Mouse (Mus musculus): ENCODE measurements around the gene Itga11.
"Not testable (repeated sequence)": the region's sequence is repeated elsewhere in the genome, so short reads cannot be mapped to it uniquely, and the experiment has no call there.

The Itga11 gene

GRCm38 (mm10) chr9:62677641-62678549, at the start of gene Itga11:
TSS of gene Itga11 (plus strand) at chr9:62677826.
- DNase-seq (ENCODE audit: low spot score in 2 of 2), result no peak

DNA sequence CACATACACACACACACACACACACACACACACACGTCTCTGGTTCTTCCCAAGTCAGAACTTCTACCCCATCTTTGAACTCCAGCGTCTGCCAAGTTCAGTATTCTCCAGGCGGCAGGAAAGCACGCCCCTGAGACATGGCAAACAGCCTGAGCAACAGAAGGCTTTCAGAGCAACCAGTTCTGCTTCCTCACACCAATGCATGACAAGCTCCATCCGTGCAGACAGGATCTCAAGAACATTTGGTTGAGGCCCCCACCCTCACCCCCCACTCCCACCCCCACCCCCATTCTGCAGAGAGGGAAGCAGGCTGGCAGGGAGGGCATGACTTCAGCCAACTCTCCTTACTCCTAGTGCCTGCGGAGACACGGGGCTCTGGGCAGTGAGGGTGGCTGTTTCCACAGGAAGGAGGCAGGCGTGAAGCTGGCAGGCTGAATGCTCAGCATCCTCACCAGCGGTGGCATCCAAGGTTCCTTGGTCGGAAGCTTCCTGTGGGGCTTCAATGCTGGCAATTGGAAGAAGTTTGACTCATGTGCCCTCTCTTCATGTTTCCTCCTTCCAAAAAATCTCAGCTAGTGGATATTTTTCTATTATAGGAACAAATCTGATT, 46.9 kb upstream of the Itga11 start:
- DNase-seq (ENCODE audit: low spot score in 2 of 2), result no peak

DNA sequence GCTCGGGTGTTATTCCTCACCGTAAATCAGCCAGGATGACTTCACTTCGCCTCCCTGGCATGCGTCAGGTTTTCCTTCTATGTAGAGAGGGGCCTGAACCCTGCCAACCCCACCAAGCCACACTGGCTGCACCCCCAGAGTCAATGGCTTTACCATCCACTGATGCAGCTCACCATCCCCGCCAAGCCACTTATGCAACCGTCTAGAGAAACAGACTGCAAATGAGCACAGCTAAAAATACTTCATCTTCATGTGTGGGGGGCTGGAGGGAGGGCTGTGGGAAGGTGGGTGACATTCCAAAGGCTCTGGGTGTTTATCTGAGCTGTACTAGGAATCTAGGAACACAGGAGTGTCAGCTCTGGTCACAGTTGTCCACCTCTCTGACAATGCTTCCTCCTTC, 45.2 kb upstream of the Itga11 start:
- DNase-seq (ENCODE audit: low spot score in 2 of 2), result no peak

DNA sequence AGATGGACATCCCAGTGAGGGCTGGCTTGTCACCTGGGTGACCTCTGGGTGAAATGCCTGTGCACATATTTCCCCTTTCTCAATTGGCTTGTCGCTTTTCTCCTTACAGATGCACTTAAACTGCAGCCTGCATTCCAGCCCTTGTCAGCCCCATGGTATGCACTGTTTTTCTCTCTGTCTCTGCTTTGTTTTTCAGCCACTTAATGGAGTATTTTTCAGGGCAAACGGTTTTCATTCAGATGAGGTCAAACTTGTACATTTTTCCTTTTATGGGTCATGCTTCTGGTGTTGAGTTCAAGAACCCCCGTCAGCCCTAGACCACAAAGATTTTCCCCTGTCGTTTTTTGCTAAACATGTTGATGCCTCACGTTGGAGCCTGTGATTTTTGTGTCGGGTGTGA, 39.6 kb upstream of the Itga11 start:
- DNase-seq (ENCODE audit: low spot score in 2 of 2), result no peak

DNA sequence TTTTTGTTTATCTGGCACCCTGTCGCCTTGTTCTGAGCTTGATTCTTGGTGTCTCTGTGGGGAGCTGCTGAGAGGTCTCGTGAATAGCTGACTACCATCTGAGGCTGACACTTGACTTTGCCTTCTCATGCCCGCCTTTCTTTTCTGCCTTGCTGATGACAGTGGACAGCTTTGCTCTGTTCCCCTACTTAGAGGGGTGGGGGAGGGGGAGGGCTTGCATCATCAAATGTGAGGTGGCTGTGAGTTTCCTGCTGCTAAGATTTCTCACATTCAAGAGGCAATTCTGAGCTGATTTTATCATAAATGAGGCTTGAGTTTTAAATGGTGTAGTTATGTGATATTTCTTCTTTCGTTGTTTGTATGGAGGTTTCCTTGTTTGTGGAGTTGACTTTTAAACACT, 37.9 kb upstream of the Itga11 start:
- no peak for DNase-seq (ENCODE audit: low spot score in 2 of 2)

DNA sequence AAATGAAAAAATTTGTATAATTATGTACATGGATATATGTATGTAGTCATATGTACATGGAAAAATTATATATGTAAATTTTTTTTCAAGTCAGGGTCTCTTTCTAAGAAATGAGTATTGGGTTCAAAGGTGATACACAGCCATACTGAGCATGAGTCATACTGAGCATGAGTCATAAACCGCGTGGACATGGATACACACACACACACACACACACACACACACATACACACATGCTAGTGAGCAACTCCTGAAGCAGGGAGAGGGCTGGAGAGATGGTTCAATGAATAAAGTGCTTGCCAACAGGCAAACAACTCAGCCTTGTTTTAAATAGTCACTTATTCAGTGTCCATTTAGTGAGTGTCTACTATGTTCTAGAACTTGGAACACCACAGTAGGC, 37.4 kb upstream of the Itga11 start:
- no peak for DNase-seq (ENCODE audit: low spot score in 2 of 2)

GRCm38 (mm10) chr9:62645716-62646400, 31.8 kb upstream of the Itga11 start:
- no peak for DNase-seq (ENCODE audit: low spot score in 2 of 2)

- no peak for DNase-seq (ENCODE audit: low spot score in 2 of 2)
Observed at GRCm38 (mm10) chr9:62646721-62647183, 30.9 kb upstream of the Itga11 start.

GRCm38 (mm10) chr9:62649444-62649843, 28.2 kb upstream of the Itga11 start:
- no peak for DNase-seq (ENCODE audit: low spot score in 2 of 2)

- no peak for DNase-seq (ENCODE audit: low spot score in 2 of 2)
Observed at GRCm38 (mm10) chr9:62650764-62651163, 26.9 kb upstream of the Itga11 start.

GRCm38 (mm10) chr9:62654336-62654735, 23.3 kb upstream of the Itga11 start:
- DNase-seq (ENCODE audit: low spot score in 2 of 2), result no peak

DNA sequence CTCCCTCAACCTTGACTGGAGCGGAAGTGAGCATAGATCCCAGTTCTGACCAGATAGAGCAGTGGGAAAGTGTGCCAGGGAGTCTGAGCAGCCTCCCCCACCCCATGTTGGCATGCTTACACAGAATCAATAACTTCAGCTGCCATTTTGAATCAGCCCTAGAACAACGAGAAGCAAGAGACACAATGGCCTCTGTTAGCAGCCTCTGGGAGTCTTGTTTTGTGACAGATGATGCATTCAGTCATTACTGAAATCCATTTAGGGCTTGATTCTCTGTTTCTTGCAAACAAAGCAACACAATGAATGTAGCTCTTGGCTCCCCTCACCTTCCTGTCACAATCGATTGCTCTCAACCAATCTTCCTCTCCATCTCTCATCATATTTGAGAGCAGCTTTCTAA, 19.6 kb upstream of the Itga11 start:
- no peak for DNase-seq (ENCODE audit: low spot score in 2 of 2)

GRCm38 (mm10) chr9:62659026-62659425, 18.6 kb upstream of the Itga11 start:
- DNase-seq (ENCODE audit: low spot score in 2 of 2), result no peak

DNA sequence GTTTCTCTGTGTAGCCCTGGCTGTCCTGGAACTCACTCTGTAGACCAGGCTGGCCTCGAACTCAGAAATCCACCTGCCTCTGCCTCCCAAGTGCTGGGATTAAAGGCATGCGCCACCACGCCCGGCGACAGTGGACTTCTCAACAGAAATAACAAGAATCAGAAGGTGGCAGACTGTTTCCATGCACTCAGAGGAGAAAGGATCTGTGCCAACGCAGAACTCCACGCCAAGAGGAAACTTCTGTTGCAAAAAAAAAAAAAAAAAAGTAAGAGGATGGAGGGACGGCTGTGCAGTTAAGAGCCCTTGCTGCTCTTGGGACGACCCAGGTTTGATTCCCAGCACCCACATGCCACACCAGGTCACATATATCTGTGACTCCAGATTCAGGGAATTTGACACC, 16.7 kb upstream of the Itga11 start:
- not testable (repeated sequence) for DNase-seq (ENCODE audit: low spot score in 2 of 2)

- no peak for DNase-seq (ENCODE audit: low spot score in 2 of 2)
Observed at GRCm38 (mm10) chr9:62663443-62663842, 14.2 kb upstream of the Itga11 start.

DNA sequence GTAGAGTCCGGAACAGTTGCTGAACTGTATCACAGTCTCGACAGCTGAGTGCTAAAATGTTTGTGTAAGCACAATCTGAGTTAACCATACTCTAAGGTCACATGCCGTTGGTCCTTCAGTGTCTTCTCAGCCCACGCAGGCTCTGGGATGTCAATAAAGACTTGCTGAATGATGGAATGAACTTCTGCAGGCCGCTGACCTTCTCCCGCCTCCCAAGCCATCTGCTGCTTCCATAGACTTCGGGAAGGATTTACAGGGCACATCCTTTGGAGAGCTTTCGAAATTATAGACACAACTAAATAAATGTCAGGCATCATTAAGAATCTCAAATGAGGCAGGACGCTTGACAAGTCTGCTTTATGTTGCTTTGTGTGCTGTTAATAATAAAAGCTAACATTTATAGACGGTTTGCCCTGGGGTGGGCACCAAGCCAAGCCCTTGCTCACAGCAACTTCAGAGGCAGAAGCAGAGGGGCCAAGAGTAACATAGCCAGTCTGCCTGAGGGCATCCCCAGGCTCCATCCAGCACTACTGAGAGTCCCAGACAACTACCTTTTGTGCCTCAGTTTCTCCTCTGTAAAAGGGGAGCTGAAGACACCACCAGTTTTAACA, 13.4 kb upstream of the Itga11 start:
- no peak for DNase-seq (ENCODE audit: low spot score in 2 of 2)

- DNase-seq (ENCODE audit: low spot score in 2 of 2), result no peak
Observed at GRCm38 (mm10) chr9:62665892-62666291, 11.7 kb upstream of the Itga11 start.

GRCm38 (mm10) chr9:62668503-62668902, 9.1 kb upstream of the Itga11 start:
- DNase-seq (ENCODE audit: low spot score in 2 of 2), result no peak

DNA sequence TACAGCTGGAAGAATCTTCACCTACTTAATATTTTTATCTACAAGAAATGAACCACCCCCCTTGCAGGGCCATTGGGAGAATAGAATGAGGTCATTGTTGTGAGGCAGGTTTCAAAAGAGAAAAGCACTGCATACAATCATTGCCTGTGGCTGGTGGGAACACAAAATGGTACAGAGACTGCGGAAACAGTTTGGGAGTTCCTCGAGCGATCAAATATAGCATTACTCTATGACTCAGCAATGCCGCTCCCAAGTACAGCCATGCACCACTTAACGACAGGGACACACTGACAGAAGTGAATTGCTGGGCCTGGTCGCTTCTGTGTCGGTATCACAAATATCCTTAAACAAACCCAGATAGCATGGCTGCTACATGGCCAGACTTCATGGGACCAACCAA, 4.4 kb upstream of the Itga11 start:
- no peak for DNase-seq (ENCODE audit: low spot score in 2 of 2)

DNA sequence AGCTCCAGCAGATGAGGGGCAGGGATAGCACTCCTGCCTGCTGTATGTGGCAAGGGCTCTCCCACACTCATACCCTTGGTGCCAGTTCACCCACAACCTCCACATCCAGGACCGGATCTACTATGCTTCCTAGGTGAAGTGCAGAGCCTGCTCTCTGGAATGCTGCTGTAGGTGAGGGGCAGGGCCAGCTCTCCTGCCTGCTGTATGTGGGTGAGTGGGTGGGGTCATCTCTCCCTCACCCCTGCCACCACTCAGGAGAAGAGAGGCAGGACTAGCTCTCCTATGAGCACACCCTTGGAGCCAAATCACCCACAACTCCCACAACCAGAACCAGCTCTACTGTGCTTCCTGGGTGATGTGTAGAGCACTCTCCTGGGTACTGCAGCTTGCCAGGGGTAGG, 2.5 kb upstream of the Itga11 start:
- no peak for DNase-seq (ENCODE audit: low spot score in 2 of 2)

DNA sequence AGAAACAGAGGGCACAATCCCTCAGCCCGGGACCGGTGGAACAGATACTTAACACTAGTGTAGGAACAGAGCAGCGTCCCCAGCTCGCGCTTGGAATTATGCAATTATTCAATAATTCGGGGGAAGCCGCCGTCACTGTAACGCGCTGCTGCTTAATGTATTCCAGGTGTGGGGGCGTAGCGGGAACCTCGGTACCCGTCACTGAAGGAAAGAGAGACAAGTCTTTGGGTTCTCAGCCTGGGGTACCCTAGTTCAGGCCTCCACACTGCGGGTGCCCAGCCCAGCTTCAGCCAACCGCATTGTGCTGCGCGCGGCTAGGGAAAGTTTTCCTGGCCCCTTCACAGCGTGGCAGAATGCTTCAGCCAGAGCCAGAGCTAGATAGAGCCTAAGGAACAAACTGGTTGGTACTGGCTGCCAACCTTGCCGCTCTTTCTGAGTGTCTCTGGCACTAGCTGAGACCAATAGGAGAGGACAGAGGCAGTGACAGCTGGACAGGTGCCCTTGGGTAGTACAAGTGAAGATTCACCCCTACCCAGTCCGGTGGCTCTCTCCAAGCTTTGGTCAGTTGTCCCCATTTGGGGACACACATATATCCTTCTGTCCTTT, 1.0 kb downstream of the Itga11 start:
- DNase-seq (ENCODE audit: low spot score in 2 of 2), result no peak

GRCm38 (mm10) chr9:62679398-62679797, 1.8 kb downstream of the Itga11 start:
- no peak for DNase-seq (ENCODE audit: low spot score in 2 of 2)
